Mouse (Mus musculus) frontal cortex, postnatal 14 days (tissue): ENCODE results near the gene Syngr2.
"Not testable (repeated sequence)": the region's sequence is repeated elsewhere in the genome, so short reads cannot be mapped to it uniquely, and the experiment has no call there.

Experiments
- DNase-seq, 2 experiments: peaks; one replicate each; pipeline ENCODE4 v3.0.0; 2022; ENCODE audit warnings: low spot score in 2 of 2

Syngr2 gene

GRCm38 (mm10) chr11:117781199-117781821 is 28.2 kb upstream of the Syngr2 start:
- no peak for DNase-seq

GRCm38 (mm10) chr11:117781993-117782704 is 27.3 kb upstream of the Syngr2 start, which contains the start of the genes Tmc8 and Tmc6:
TSS of gene Tmc8 (plus strand) at chr11:117782076.
TSS of gene Tmc6 (minus strand) at chr11:117782198.
- no peak for DNase-seq

GRCm38 (mm10) chr11:117782705-117783034 is 26.8 kb upstream of the Syngr2 start:
- DNase-seq: no peak

GRCm38 (mm10) chr11:117783089-117783488 is 26.4 kb upstream of the Syngr2 start:
- peak in 1 of 2 experiments; percentile 53 for DNase-seq

- DNase-seq: no peak
These were observed 25.7 kb upstream of the Syngr2 start for GRCm38 (mm10) chr11:117783683-117784309.

- DNase-seq: peak in 1 of 2 experiments; percentile 36
These were observed 23.2 kb upstream of the Syngr2 start for GRCm38 (mm10) chr11:117786294-117786693.

- not testable (repeated sequence) for DNase-seq
These were observed 21.0 kb upstream of the Syngr2 start for GRCm38 (mm10) chr11:117788481-117788880.

GRCm38 (mm10) chr11:117790286-117790685 is 19.2 kb upstream of the Syngr2 start:
- peak in 1 of 2 experiments; percentile 58 for DNase-seq

GRCm38 (mm10) chr11:117790703-117791440 is 18.6 kb upstream of the Syngr2 start:
- DNase-seq: no peak

- no peak for DNase-seq
These were observed 18.1 kb upstream of the Syngr2 start for GRCm38 (mm10) chr11:117791441-117791761.

GRCm38 (mm10) chr11:117792281-117792888 is 17.1 kb upstream of the Syngr2 start:
- no peak for DNase-seq

- DNase-seq: no peak
These were observed 15.4 kb upstream of the Syngr2 start for GRCm38 (mm10) chr11:117794035-117794551.

GRCm38 (mm10) chr11:117796954-117797353 is 12.5 kb upstream of the Syngr2 start:
- no peak for DNase-seq

- no peak for DNase-seq
These were observed 11.8 kb upstream of the Syngr2 start, which contains the start of gene 6030468B19Rik for GRCm38 (mm10) chr11:117797511-117798159. TSS of gene 6030468B19Rik (plus strand) at chr11:117797660.

GRCm38 (mm10) chr11:117798160-117798541 is 11.3 kb upstream of the Syngr2 start:
- DNase-seq: no peak

- DNase-seq: no peak
These were observed 10.3 kb upstream of the Syngr2 start for GRCm38 (mm10) chr11:117799174-117799573.

GRCm38 (mm10) chr11:117800038-117800437 is 9.4 kb upstream of the Syngr2 start:
- no peak for DNase-seq

- DNase-seq: no peak
These were observed 7.8 kb upstream of the Syngr2 start for GRCm38 (mm10) chr11:117801650-117802049.

GRCm38 (mm10) chr11:117803166-117803688 is 6.2 kb upstream of the Syngr2 start:
- no peak for DNase-seq

- DNase-seq: no peak
These were observed 2.7 kb upstream of the Syngr2 start for GRCm38 (mm10) chr11:117806781-117807180.
